Mouse (Mus musculus): ENCODE data around the gene Plcb2.

Plcb2 gene

DNA sequence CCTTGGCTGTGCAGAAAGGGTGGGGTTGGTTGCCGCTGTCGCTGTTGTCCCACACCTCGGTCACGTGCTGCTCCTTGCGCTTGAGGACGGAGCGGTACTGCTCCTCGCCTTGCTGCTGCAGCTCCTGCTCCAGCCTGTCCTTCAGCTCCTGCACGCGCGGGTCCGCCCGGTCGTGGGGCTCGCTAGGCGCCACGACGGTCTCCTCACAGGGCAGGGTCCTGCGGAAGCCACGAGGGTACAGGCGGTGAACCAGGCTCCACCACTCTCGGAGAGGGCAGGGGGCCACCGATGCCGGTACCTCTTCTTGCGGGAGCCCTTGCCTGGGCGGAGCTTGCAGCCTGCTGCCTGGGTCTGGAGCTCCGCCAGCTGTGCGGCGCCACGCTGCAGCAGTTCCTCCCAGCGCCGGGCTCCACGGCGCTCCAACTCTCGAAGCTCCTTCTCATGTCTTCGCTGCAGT lies 17.2 kb downstream of the Plcb2 start:
- peak in 1 of 2 experiments; percentile 43 for DNase-seq

DNA sequence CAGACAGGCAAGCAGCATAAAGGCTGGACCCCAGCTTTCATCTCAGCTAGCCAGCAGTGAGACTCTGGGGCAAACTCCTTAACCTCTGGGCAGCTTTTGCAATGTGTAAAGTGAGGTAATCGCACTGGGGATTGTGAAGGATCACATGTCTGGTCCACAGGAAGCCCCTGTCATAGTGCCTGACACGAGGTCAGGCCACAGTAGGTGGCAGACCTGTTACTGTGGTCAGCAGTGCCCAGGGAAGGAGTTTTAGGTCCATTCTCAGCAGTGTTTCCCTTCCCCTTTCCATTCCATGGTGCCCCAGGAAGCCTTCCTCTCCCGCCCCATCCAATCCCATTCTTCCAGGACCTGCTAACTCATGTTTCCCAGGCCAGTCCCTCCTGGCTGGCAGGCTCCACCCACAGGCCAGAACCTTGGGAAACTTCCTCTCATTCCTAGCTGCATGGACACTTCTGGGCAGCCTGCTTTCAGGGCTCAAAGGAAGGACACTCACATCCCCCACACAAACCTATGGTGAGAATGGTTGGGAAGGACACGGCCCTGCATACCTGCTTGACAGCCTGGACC lies 18.5 kb downstream of the Plcb2 start:
- DNase-seq = no peak

DNA sequence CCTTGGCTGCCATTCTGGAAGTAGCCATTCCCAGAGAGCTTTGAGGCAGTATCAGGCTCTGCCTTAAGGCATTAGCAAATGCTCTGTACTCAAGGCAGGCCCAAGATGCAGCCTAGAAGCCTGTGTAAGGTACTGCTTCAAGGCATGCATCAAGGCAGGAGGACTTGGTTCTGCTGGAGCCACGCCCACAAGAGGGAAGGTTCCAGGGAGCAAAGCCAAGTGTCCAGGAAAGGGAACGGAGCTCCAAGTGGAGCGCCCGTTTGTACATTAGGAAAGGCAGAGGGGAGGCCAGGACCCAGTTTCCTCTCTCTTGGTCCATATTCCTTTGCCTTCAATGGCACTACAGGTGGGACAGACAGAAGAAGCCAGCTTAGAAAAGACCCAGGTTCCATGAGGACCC lies 19.8 kb downstream of the Plcb2 start:
- DNase-seq = no peak

DNA sequence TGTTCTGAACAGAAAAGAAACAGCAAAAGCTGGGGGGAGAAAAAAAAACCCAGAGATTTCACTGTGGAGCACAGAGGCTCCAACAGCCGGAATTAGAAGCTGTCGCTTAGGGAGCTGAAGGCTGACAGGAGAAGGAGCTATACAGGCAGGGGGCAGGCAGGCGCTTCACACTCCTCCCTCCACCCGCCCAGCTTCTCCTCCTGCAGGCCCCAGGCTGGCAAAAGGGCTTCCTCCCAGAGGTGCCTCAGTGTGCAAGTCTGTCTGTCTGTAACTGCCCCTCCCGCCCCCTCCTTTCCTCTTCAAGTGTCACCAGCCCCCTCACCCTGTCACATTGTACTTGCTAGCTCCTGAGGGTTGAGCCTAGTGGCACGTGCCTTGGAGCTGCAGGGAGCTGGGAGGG lies 21.8 kb downstream of the Plcb2 start:
- no peak for DNase-seq

DNA sequence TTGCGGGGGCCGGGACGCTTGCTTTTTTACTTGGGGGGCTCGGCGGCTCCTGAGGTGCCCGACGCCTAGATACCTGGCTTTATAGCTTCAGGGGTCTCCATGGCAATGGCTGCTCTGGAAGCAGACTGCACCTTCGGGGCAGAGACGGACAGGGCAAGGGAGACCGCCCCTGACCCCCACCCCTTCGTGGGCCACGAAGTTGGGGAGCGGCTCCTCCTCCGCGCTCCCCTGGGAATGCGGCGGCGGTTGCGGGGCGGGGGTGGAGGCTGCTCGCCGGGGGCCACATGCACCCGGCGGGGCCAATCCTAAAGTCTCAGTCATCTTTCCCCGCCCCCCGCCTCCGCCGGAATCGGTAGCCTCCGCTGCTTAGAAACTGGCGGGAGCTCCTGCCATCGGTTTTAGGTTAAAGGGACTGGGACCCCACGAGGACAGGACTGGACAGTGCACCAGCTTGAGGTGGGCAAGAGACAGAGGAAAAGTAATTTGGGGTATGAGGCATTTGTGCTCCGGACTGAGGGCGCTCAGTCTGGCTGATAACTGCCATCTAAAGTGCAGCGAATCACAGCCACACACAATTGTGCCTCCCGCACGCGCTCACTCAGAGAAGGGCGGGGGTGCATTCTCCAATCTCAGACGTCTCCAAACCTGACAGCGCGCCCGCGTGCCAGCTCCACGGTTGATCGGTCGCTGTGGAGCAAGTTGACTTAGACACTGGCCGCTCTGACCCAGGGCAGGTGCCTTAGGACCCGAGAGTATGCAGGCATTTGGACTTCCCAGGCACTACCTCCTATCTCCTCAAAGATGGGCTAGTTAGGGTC lies 24.1 kb downstream of the Plcb2 start, which contains the start of gene Ankrd63:
Gene Ankrd63, minus strand, starts transcription at position 51 of the 818 bp plus-strand sequence.
- DNase-seq = peak in 1 of 2 experiments; percentile 50

DNA sequence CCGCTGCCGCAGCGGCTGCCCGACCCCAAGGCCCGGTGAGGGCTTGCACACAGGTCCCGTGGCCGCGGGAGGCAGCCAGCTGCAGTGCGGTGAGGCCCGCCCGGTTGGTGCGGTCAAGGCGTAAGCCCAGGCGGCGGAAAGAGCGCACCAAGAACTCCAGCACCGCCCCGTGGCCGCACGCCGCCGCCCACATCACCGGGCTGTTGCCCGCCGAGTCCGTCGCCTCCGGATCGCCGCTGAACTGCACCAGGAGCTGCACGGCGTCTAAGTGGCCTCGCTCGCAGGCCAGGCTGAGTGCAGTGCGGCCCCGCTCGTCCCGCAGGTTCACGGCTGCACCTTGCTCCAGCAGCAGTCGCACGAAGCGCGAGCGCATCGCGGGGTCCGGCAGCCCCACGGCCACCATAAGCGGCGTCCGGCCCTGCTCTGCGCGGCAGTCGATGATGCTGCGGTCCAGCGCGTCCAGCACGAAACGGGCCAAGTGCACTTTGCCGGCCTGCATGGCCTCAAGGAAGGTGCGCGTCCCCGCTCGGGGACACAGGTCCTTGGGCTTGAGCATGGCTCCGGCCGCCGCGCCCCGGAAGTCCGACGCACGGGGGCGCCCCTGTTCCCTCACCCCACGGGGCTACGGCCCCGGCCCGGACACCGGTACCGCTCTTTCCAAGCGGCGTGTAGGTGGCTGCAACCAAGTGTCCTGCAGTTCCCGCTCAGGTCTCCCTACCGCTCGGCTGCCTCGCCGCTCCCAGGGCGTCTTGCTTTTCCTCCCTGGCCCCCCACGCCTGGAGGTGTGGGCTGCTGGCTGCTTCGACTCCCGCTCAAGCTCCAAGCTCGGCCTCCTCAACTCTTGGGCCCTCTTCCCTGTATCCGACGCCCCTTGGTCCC lies 25.1 kb downstream of the Plcb2 start:
- peak; percentile 55 to 61 for DNase-seq

DNA sequence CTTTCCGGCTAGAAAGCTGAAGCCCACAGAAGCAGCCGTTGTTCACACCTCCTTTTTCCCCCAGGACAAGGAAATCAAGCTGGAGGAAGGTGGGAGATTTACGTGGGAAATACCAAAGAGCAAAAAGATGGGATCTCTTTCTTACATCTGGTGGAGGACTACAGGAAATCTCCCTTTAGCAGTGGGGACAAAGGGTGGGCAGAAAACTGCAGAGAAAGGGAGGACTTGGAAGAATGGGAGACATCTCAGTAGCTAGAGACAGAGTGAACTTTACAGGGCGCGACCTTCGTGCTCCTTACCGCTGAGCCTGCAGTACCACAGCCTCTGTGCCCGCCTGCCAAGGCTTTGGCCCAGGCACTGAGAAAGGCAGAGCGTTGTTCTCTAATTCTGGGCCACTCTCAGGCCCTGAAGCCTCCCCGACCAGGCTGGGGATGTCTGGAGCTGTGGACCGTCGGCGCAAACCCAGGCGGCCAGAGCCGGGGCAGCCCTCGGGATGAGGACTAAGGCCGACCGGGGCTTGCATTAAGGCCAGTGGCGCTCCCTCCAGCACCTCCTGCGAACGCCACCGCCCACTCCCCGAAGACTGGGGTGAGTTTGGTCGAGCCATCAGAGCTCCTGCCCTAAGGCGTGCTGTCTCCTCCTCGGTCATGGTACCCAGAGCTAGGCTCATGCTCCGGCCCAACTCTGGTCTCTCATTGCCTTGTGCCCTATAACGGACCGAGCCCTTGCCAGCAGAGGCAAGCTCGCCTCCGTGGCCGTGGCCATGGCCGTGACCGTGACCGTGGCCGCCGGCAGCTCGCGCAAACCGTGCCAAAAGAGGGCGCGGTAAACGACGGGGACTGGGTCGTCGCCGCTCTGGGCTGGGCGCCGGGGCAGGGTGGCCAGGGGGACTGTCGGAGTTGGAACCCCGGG lies 26.0 kb downstream of the Plcb2 start:
- no peak for DNase-seq

DNA sequence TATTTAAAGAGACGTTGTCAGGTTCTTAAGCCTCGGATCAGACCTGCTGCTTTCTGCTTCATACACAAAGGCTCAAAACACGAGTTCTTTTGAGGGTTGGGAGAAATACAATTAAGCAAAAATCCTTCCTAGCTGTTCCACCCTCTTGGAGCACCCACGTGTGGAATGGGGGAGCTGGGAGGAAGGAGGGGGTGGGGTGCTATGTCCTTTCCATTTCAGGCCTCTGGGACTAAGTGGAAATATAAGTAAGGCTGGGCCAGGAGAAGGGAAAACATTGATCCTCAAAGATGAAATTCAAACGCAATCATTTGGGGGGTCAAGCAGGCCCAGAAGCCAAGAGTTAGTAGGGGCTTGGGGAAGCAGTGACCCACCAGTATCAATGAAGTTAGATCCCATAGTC lies 27.1 kb downstream of the Plcb2 start:
- no peak for DNase-seq

DNA sequence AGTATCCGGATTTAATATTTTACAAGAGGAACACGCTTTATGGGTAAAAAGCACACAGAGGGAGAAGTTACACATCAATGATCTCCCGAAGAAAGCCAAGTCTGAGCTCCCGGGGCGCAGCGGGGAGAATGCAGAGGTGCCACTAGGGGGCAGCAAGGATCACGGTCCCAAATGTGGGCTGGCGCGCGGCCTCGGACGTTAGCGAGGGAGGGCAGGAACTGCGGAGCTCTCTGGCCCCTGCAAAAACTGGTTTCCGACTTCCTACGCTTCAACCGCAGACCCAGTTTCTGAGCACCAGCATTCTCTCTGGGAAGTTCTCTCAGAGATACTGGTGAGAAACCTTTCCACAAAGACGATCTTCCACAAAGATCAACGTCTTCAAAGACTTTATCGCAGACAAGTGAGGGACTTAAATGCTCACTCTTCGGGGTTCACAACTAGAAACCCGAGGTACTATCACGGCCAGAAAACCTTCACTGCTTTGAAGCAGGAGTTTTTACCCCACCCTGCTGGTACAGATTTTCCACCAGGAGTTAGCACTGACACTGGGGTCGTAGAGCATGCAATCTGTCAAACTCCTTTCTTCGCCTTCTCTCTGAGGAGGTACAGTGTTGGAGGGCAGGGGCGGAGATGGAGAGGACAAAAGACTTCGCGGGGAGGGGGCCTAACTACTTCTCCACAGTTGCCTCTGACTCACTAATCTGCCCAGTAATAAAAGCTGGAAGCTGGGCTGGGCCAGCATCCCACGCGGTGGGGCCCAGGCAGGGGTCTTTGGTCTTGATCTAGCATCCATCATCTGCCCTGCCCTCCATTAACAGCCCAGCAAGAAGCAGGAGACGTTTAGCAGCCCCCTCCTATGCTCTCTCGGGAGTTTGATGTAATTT lies 27.8 kb downstream of the Plcb2 start:
- peak; percentile 83 to 87 for DNase-seq

DNA sequence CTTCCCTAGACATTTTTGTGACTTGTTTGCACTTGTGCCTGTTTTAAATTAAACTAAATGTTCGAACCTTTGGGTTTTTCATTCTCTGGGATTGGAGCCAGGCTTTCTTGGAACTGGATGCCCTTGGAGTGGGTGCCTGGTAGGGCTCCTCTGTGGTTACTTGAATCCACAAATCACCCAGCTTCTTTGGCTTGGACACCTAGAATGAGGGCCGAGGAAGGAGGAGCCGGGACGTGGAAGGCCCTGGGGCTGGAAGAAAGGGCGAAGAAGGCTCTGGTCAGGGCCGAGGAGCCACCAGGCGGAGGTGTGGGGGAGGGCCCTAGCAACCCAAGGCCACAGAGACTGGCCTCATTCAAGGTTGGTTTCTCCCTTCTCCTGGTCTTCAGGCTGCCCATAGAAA lies 30.3 kb downstream of the Plcb2 start:
- peak in 1 of 2 experiments; percentile 38 for DNase-seq

DNA sequence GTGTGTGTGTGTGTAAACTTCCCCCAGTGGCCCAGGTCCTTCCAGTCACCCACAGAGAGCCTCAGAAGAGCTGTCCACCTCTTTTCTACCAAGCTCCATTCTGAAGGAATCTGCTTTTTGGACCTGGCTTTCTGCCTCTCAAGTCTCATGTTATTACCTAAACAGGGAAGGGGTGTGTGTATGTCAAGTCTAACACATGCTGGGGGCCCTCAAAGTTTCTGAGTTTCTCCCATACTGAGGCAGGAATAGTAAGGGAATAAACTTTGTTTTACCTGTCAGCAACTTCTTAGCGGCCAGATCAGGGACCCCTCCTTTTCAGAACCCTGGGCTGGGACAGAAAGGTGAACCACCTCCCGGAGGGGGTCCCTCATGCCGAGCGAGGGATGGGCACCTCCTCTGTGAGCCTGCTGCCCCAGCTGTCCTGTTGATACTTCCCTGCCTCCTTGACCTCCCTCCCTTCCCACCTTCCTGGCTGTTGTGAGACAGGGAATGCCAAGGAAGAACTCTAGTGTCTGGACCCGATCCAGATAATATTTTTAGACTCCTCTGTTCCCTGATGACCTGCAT lies 30.8 kb downstream of the Plcb2 start:
- no peak for DNase-seq

DNA sequence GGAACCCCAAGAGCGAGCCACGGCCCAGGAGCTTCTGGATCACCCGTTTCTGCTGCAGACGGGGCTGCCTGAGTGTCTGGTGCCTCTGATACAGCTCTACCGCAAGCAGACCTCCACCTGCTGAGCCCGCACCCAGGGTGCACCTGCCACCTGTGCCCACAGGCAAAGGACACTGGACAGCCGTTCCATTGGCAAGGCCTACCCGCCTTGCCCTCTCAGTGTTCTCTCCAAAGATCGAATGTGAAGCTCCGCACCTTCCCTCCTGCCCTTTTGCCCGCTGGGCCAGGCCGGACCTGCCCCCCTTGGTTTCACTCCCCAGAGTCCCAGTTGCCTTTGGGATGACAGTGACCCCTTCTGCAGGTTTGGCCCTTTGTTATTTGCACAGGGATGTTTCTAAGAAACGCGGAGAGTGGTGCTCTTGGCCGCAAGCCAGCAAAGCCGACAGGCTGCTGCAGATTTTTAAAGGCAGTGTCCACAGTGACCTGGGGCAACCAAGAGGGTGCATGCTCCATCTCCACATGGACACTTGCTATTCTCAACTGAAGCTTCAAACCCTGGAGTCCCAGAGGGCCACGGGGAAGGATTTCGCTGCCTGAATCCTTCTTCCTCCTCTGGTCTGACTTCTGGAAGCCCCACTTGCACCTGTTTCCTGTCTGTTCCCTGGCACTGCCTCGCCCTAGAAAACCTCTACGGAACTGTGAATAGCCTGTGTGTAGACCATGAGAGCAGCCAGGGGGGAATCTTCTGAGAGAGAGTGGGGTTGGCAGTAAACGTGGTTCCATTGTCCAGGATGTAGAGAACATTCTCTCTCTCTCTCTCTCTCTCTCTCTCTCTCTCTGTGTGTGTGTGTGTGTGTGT lies 31.6 kb downstream of the Plcb2 start:
- peak in 1 of 2 experiments; percentile 21 for DNase-seq

DNA sequence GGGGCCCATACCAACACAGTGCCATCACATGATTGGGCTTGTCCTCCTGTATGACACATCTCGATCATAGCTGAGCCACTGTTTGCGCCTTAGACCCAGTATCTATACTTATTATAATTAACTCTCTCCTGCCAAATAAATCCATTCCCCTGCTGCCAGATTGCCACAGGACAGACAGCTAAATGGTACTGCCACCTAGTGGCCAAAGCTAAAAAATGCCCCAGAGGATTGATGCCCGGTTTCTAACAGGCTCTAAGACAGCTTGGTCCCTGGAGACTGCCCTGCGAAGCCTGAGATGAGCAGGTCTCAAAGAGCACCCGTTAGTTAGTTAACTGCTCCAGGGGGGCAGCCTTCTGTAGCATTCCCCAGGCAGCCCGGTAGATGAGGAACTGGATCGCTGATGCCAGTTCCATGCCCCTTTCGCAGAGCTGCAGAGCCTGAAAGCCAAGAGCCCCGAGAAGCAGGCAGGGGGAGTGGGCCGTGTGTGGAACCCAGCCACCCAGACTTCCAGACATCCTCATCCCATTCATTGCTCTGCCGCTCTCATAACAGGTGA lies 32.5 kb downstream of the Plcb2 start:
- peak; percentile 42 to 55 for DNase-seq

DNA sequence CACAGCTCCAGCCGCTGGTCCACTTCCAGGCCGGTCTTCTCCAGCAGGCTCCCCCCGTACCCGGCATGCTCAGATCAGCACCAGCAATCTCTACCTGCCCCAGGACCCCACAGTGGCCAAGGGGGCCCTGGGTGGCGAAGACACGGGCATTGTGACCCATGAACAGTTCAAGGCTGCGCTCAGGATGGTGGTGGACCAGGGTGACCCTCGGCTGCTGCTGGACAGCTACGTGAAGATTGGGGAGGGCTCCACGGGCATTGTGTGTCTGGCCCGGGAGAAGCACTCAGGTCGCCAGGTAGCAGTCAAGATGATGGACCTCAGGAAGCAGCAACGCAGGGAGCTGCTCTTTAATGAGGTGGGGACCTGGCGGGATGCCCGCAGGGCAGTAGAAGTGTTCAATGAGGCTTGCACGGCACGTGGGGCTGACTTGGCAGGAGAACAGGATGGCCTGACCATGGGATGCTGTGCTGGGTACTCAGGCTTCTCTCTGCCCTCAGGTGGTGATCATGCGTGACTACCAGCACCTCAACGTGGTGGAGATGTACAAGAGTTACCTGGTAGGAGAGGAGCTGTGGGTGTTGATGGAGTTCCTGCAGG lies 34.8 kb downstream of the Plcb2 start:
- DNase-seq = peak in 1 of 2 experiments; percentile 24

DNA sequence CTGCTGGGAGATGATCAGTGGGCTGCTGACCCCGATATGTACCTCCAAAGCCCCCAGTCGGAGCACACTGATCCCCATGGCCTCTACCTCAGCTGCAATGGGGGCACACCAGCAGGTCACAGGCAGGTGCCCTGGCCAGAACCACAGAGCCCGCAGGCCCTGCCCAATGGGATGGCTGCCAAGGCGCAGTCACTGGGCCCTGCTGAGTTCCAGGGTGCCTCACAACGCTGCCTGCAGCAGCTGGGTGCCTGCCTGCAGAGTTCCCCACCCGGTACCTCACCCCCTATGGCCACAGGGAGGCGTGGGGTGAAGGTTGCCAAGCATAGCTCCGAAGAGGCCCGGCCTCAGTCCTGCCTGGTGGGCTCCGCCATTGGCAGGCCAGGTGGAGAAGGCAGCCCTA lies 38.4 kb downstream of the Plcb2 start:
- no peak for DNase-seq

DNA sequence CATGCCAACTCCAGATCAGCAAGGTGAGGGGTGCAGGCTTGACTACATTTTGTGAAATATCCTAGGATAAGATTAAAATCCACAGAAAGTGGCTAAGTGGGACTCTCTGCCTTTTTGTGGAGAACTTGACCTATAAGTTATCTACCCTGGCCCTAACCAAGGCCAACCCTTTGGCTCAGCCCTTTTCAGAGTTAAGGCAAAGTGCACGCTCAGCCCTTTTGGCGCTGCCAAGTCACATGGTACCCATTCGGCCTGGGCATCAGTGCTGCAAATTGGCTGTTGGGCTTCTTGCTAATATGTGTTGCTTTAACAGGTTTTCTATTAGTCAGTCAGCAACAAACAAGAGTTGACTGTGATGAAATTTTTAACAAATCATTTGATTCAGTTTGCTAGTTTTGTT lies 40.4 kb downstream of the Plcb2 start:
- no peak for DNase-seq

DNA sequence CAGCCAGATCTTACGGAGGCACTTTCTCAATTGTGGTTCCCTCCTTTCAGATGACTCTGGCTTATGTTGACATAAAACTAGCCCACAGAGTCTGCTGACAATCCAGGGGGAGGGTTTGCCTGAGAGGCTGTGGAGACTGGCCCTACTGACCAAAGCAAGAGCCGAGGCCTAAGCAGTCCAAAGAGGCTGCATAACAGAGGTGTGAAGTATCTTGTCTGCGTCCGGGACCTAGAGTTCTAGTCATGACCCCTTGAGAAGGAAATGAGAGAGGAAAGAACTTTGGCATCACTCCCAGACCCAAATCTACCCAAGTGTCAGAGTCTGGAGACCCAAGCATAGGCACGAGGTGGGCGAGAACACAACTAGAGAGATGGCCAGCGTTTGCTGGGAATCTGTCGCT lies 41.5 kb downstream of the Plcb2 start:
- peak in 1 of 2 experiments; percentile 51 for DNase-seq

DNA sequence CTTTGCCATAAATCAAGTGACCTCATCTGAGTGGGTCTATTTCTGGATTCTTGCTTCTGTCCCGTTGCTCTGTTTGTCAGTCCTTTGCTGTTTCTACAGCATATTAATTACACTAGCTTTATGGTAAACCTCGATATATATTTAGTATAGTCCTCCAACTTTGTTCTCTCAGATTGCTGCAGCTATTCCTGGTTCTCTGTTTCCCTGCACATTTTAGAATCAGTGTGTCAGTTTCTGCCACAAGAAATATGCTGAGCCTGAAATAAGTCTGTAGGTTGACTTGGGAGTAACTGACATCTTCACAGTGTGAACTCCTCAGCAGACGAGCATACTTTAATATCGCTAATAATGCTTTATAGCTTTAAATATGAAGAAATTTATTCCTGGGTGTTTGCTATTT lies 43.1 kb downstream of the Plcb2 start:
- DNase-seq = no peak

Data from lung, adult 18-20 months (tissue).